Mouse (Mus musculus): Measurements from ENCODE around the gene Gm45208. TPM values are rescaled to one million over a fixed set of nuclear protein-coding genes. Genes with fewer than 3 reads are reported as not detected.

Gene Gm45208
- total and polyA plus RNA-seq, 2 experiments from 2014 or later, result 0.71 TPM; not detected in 1

DNA sequence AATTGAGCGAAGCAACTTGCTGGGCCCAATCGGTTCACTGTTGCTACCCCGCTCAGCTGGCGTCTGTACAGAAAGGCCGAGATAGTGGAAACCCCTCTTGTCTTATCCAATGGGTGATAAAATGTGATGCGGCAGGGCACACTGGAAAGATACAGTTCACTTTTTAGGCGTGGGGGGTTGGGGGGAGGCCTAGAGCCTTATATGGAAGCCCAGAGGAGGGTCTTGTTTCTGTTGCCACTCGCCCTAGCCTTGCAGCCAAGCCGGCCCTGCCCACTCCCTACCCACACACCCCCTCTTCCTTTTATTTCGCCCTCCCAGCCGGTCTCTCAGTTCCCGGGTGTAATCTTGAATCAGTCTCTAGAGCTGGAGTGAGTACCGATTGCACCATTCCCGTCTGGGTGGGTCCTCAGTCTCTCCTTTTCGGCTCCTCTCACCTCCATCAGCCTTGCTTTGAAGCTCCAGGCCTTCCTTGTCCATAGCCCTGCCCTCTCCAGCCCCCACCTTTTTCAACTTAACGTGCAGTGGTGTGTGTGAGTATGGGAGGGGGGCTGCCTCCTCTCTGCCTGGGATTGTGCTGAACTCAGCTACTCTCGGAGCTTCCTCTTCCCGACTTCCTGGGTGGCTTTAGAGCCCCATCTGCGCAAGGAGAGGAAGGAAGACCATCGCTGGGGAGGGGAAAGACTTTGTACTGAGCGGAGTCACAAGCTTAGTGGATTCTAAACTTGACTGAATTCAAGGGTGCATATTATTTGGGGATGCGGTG, 41.8 kb downstream of the Gm45208 start:
- Histone ChIP-seq H3K9me3 (ENCODE audit: low read length) (no peaks in the 10 kb centered on the region), H3K4me3 (ENCODE audit: low read depth, low read length) (peak overlapping the region; percentile 61), H3K9ac (replicated peaks; ENCODE audit: low read length, poor library complexity, severe bottlenecking) (peak overlapping the region; percentile 55), H3K27me3 (ENCODE audit: insufficient read depth, low read length) (no peaks in the 10 kb centered on the region), H3K27ac (ENCODE audit: low read depth, low read length) (no peak overlapping the region), H3K4me1 (ENCODE audit: insufficient read depth, low read length) (no peaks in the 10 kb centered on the region), H3K36me3 (ENCODE audit: insufficient read depth, low read length) (peaks cover 8% of the 10 kb centered on the region; the same call in 1 of the 2 replicates), H3K4me2 (ENCODE audit: low read depth, low read length, poor library complexity, severe bottlenecking) (peak overlapping the region; percentile 62)
- TF ChIP-seq CTCF (IDR thresholded peaks at IDR 0.05), result no peak
- no peak for ATAC-seq (ENCODE audit: low FRiP score)
- no peak for DNase-seq (ENCODE audit: low spot score)
- WGBS, result 18% methylated on average over 19 of the region's 22 CpGs

DNA sequence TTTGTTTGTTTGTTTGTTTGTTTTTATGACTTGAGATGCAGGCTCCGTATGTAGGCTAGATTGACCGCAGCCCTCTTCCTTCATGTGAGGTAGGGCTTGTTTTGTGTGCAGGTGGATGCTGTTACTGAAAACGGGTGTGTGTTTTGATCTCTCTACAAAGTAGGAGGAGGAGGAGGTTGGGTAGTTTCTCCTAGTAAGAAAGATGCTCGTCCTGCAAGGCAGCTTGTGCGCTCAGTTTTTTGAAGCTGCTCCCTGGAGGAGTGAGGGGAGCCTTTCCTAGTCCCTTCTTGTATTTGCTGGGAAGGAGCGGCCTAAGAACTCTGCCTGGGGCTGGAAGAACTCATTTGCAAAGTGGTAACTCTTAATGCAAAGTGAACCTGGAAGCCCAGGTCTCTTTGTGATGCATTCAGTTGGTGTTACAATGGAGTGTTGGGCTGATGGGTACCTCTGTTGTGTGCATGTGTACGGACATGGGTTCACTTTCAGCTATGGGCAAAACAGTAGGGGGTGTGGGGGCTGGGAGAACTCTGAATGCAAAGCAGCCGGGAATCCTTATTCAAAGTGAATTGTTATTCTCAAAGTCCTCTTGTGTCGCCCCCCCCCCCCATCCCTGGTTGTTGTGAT, 42.7 kb downstream of the Gm45208 start:
- H3K9ac ChIP-seq (replicated peaks; ENCODE audit: low read length, poor library complexity, severe bottlenecking), result no peak overlapping the region
- H3K4me3 ChIP-seq (ENCODE audit: low read depth, low read length), result peak overlapping the region; percentile 61
- no peaks in the 10 kb centered on the region for H3K9me3 ChIP-seq (ENCODE audit: low read length)
- H3K4me1 ChIP-seq (ENCODE audit: insufficient read depth, low read length), result no peaks in the 10 kb centered on the region
- WGBS, result 24% methylated on average over 8 of the region's 9 CpGs
- no peak for TF ChIP-seq CTCF (IDR thresholded peaks at IDR 0.05)
- DNase-seq (ENCODE audit: low spot score), result no peak
- no peak overlapping the region for H3K27ac ChIP-seq (ENCODE audit: low read depth, low read length)
- H3K36me3 ChIP-seq (ENCODE audit: insufficient read depth, low read length), result peaks cover 10% of the 10 kb centered on the region; the same call in 1 of the 2 replicates
- peak overlapping the region; percentile 62 for H3K4me2 ChIP-seq (ENCODE audit: low read depth, low read length, poor library complexity, severe bottlenecking)
- H3K27me3 ChIP-seq (ENCODE audit: insufficient read depth, low read length), result no peaks in the 10 kb centered on the region
- no peak for ATAC-seq (ENCODE audit: low FRiP score)

DNA sequence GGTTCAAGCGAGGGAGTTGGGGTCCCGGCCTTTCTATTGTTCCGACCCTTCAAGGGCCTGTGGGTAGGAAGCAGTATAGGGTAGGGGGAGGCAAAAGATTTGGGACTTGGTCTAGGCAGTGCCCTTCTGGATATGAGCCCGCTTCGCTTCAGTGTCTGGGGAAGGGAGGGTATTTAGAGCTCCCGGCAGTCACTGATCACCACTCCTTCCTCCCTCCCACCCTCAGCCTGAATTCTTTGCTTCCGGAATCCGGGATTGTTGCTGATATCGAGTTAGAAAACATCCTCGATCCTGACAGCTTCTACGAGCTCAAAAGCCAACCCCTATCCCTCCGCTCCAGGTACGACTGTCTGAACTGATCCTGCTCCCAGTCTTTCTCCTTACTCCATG, 43.2 kb downstream of the Gm45208 start:
- Histone ChIP-seq H3K36me3 (ENCODE audit: insufficient read depth, low read length) (peaks cover 10% of the 10 kb centered on the region; the same call in 1 of the 2 replicates), H3K27ac (ENCODE audit: low read depth, low read length) (no peak overlapping the region), H3K4me2 (ENCODE audit: low read depth, low read length, poor library complexity, severe bottlenecking) (peak overlapping the region; percentile 62), H3K27me3 (ENCODE audit: insufficient read depth, low read length) (no peaks in the 10 kb centered on the region), H3K9ac (replicated peaks; ENCODE audit: low read length, poor library complexity, severe bottlenecking) (no peak overlapping the region), H3K9me3 (ENCODE audit: low read length) (no peaks in the 10 kb centered on the region), H3K4me1 (ENCODE audit: insufficient read depth, low read length) (no peaks in the 10 kb centered on the region), H3K4me3 (ENCODE audit: low read depth, low read length) (peak overlapping the region; percentile 61)
- ATAC-seq (ENCODE audit: low FRiP score) (no peak), DNase-seq (ENCODE audit: low spot score) (no peak)
- TF ChIP-seq CTCF (IDR thresholded peaks at IDR 0.05), result no peak
- WGBS, result 23% methylated on average over 10 of the region's 13 CpGs

DNA sequence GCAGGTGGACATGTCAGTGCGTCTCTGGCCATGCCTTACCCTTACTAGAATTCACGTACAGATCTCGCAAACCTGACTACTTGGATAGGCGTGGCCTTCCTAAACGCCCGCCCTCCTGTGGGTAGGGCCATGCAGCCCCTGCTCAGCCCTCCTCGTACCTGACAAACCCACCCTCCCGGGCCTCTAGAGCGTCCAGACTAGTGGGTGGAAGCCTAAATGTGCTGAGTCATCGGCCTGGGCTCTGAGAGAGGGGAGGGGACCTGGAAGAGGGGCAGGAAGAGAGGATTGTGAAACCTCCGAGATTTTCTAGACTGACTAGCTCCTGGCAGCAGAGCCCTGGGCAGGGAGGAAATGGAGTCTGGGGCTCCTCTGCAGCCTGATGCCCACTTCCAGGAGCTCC, 43.7 kb downstream of the Gm45208 start:
- H3K9ac ChIP-seq (replicated peaks; ENCODE audit: low read length, poor library complexity, severe bottlenecking), result no peak overlapping the region
- no peak for TF ChIP-seq CTCF (IDR thresholded peaks at IDR 0.05)
- DNase-seq (ENCODE audit: low spot score) (peak; percentile 47), ATAC-seq (ENCODE audit: low FRiP score) (no peak)
- peak overlapping the region; percentile 62 for H3K4me2 ChIP-seq (ENCODE audit: low read depth, low read length, poor library complexity, severe bottlenecking)
- H3K27ac ChIP-seq (ENCODE audit: low read depth, low read length), result no peak overlapping the region
- H3K27me3 ChIP-seq (ENCODE audit: insufficient read depth, low read length), result no peaks in the 10 kb centered on the region
- peak overlapping the region; percentile 61 for H3K4me3 ChIP-seq (ENCODE audit: low read depth, low read length)
- no peaks in the 10 kb centered on the region for H3K4me1 ChIP-seq (ENCODE audit: insufficient read depth, low read length)
- no peaks in the 10 kb centered on the region for H3K9me3 ChIP-seq (ENCODE audit: low read length)
- H3K36me3 ChIP-seq (ENCODE audit: insufficient read depth, low read length), result peaks cover 12% of the 10 kb centered on the region
- WGBS, result 17% methylated on average over 11 of the region's 11 CpGs

DNA sequence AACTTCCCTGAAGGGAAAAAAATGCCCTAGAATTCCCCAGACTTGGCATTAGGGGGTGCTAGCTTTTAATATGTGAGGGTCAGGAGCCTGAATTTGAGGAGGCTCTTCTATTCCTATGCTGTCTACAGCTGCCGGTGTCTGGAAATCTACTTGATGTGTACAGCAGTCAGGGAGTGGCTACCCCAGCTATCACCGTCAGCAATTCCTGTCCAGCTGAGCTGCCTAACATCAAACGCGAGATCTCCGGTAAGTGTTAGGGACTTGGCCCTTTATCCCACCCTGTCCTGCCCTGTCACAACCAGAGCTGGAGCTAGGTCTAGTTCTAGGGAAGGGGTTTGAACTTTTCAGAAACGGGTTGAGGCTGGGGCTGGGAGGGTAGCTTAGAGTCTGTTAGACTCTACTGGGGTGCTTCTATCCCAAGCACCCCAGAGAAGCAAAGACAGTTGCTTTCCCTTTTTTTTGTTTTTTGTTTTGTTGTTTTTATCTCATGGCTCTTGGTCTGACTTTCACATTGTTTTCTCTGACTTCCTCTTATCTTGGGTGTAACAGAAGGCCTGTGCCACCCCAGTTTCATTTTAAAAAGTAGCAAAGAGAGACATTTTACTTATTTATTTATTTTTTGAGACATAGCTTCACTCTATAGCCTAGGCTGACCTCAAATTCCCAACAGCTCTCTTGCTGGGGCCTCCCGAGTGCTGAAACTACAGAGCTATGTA, 47.4 kb downstream of the Gm45208 start:
- ATAC-seq (ENCODE audit: low FRiP score) (no peak), DNase-seq (ENCODE audit: low spot score) (no peak)
- Histone ChIP-seq H3K4me2 (ENCODE audit: low read depth, low read length, poor library complexity, severe bottlenecking) (no peak overlapping the region), H3K27ac (ENCODE audit: low read depth, low read length) (no peak overlapping the region), H3K27me3 (ENCODE audit: insufficient read depth, low read length) (no peaks in the 10 kb centered on the region), H3K4me3 (ENCODE audit: low read depth, low read length) (no peak overlapping the region), H3K9ac (replicated peaks; ENCODE audit: low read length, poor library complexity, severe bottlenecking) (no peak overlapping the region), H3K4me1 (ENCODE audit: insufficient read depth, low read length) (no peaks in the 10 kb centered on the region), H3K36me3 (ENCODE audit: insufficient read depth, low read length) (peaks cover 15% of the 10 kb centered on the region), H3K9me3 (ENCODE audit: low read length) (no peaks in the 10 kb centered on the region)
- no peak for TF ChIP-seq CTCF (IDR thresholded peaks at IDR 0.05)
- WGBS, result 82% methylated on average over 7 of the region's 7 CpGs

DNA sequence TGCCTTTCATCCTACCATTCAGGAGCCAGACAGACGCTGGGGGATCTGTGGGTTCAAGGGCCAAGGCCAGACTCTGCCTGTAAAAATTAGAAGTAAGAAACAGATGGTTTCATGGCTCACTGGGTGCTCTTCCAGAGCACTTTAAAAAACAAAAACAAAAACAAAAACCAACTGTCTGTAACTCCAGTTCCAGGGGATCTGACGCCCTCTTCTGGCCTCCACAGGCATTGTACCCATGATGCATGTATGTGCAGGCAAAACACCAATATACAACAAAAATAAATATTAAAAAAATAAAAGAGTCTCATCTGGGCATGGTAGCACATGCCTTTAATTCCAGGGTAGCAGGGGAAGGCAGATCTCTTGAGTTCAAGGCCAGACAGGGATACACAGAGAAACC, 50.7 kb downstream of the Gm45208 start:
- Histone ChIP-seq H3K9ac (replicated peaks; ENCODE audit: low read length, poor library complexity, severe bottlenecking) (no peak overlapping the region), H3K9me3 (ENCODE audit: low read length) (no peaks in the 10 kb centered on the region), H3K27ac (ENCODE audit: low read depth, low read length) (no peak overlapping the region), H3K4me3 (ENCODE audit: low read depth, low read length) (no peak overlapping the region), H3K4me2 (ENCODE audit: low read depth, low read length, poor library complexity, severe bottlenecking) (no peak overlapping the region), H3K27me3 (ENCODE audit: insufficient read depth, low read length) (no peaks in the 10 kb centered on the region), H3K36me3 (ENCODE audit: insufficient read depth, low read length) (peaks cover 10% of the 10 kb centered on the region), H3K4me1 (ENCODE audit: insufficient read depth, low read length) (no peaks in the 10 kb centered on the region)
- ATAC-seq (ENCODE audit: low FRiP score) (no peak), DNase-seq (ENCODE audit: low spot score) (no peak)
- TF ChIP-seq CTCF (IDR thresholded peaks at IDR 0.05), result peak; percentile 54
- WGBS, result 55% methylated on average over 2 of the region's 2 CpGs

Measured in midbrain, postnatal 0 days (tissue).